Mouse (Mus musculus) erythroblast, embryonic 14.5 days (primary cell): ENCODE measurements around the gene Ubtf.
A peak's percentile ranks its signal among the peaks of the same experiment; 100 is the strongest.

Experiments used
- GATA1 ChIP-seq: IDR thresholded peaks from 2 replicates; pipeline ENCODE4 v1.6.1; 2012; ENCODE audit warnings: low read length, inconsistent platforms, mixed read lengths
- TAL1 ChIP-seq: IDR thresholded peaks from 3 replicates; pipeline ENCODE4 v1.6.1; 2012; ENCODE audit warnings: low read length, inconsistent platforms, mixed read lengths

GRCm38 (mm10) chr11:102363623-102364022 lies 44.1 kb upstream of the Ubtf start:
- TF ChIP-seq GATA1 (peak; percentile 99), TAL1 (peak; percentile 97)
